Mouse (Mus musculus) lung, embryonic 15.5 days (tissue): ENCODE measurements around the gene Sez6l2. TPM values are rescaled to one million over a fixed set of nuclear protein-coding genes. Genes with fewer than 3 reads are reported as not detected.

Experiments
- ATAC-seq: fragments of 200-750 bp; cut with Nextera tagmentation; 2 replicates; pipeline ENCODE4 v1.8.0; 2017; ENCODE audit warnings: moderate number of reproducible peaks, borderline replicate concordance; ENCODE audit not compliant: low FRiP score, low TSS enrichment; ENCODE audit errors: extremely low read depth
- H3K27ac ChIP-seq: fragments of 300-500 bp; sonication (generic); 2 replicates; pipeline ENCODE4 v1.5.1; 2015; ENCODE audit warnings: moderate library complexity, mild to moderate bottlenecking, inconsistent platforms
- H3K27me3 ChIP-seq: fragments of 300-500 bp; sonication (generic); 2 replicates; pipeline ENCODE4 v1.6.1; 2015; ENCODE audit warnings: inconsistent platforms
- H3K36me3 ChIP-seq: fragments of 300-500 bp; sonication (generic); 2 replicates; pipeline ENCODE4 v1.6.1; 2015; ENCODE audit warnings: inconsistent platforms
- H3K4me1 ChIP-seq: fragments of 300-500 bp; sonication (generic); 2 replicates; pipeline ENCODE4 v1.6.1; 2015; ENCODE audit warnings: inconsistent platforms
- H3K4me2 ChIP-seq: fragments of 300-500 bp; sonication (generic); 2 replicates; pipeline ENCODE4 v1.6.1; 2015; ENCODE audit warnings: inconsistent platforms, mild to moderate bottlenecking, moderate library complexity
- H3K4me3 ChIP-seq: fragments of 300-500 bp; sonication (generic); 2 replicates; pipeline ENCODE4 v1.5.1; 2015; ENCODE audit warnings: mild to moderate bottlenecking, inconsistent platforms
- H3K9ac ChIP-seq: fragments of 300-500 bp; sonication (generic); 2 replicates; pipeline ENCODE4 v1.6.1; 2015; ENCODE audit warnings: inconsistent platforms
- H3K9me3 ChIP-seq: fragments of 300-500 bp; sonication (generic); 2 replicates; pipeline ENCODE4 v1.6.1; 2016; ENCODE audit warnings: inconsistent platforms
- WGBS: fragments of 180-500 bp; shearing (Covaris S2); methylation state at CpG from one replicate; pipeline ENCODE4 v1.1.7; 2015; 5-methylcytosine and 5-hydroxymethylcytosine counted together
- polyA plus RNA-seq: library from polyadenylated mRNA; unstranded; fragments of >200 nt; fragmentation: Nextera tagmentation; extraction: Ambion mirVana; gene quantifications from 2 replicates; pipeline ENCODE4 v1.2.1, GENCODE M21; 2015

Sez6l2 gene
- polyA plus RNA-seq, 1 experiment from 2014 or later: 0.89 TPM

DNA sequence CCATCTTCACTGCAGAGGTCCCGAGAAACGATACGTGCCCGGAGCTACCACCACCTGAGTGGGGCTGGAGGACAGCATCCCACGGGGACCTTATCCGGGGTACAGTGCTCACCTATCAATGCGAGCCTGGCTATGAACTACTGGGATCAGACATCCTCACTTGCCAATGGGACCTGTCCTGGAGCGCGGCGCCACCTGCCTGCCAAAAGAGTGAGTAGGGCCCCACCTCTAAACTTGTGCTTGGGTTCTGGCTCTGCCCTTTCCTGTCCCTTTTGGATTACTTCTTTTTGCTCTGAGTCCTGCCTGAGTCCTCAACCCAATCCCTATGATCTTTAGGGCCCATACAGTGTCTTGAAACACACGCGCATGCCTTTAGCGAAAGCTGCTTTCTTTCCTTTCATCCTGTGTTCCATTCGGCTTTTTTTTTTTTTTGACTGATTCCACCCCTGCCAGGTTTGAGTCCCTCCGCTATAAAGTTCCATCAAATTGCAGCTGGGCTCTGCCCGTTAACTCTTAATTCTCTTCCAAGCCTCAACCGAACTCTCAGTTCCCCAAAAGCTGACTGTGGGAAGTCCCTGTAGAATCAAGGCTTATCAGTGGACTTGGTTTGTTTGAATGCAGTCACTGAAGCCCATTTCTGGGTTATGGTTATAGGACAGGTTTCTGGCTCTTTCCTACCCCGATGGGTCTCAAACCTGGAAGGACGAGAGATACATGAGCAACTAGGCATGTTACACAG lies 13.4 kb downstream of the Sez6l2 start:
- Histone ChIP-seq H3K4me3 (no peak overlapping the region), H3K36me3 (no peaks in the 10 kb centered on the region), H3K27ac (no peak overlapping the region), H3K4me2 (no peak overlapping the region), H3K9ac (no peak overlapping the region), H3K9me3 (no peaks in the 10 kb centered on the region), H3K4me1 (peaks cover 9% of the 10 kb centered on the region; the same call in 1 of the 2 replicates), H3K27me3 (peaks cover 30% of the 10 kb centered on the region)
- 29% methylated on average over 19 of the region's 19 CpGs for WGBS
- ATAC-seq: no peak

DNA sequence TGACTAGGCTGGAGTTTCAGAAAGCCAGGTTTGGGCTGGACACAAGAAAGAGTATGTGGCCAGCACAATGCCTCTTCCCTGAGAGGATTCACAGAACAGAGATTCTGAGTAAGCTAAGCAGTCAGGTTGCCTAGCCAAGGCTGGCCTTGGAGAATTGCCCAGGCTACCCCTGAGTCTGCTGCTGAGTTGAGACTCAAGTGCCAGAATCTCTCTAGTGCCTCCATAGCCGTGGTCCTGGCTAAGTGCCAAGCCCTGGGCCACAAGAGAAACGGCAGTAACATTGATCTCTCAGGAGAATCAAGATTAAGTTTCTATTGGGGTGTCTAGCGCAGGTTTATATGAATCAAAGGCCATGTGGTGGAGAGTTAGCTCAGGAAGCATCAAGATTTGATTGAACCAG lies 15.2 kb downstream of the Sez6l2 start:
- Histone ChIP-seq H3K4me2 (no peak overlapping the region), H3K36me3 (no peaks in the 10 kb centered on the region), H3K4me1 (no peaks in the 10 kb centered on the region), H3K4me3 (no peak overlapping the region), H3K9me3 (no peaks in the 10 kb centered on the region), H3K9ac (no peak overlapping the region), H3K27ac (no peak overlapping the region), H3K27me3 (peaks cover 30% of the 10 kb centered on the region)
- ATAC-seq: no peak
- WGBS: 34% methylated on average over 3 of the region's 3 CpGs

DNA sequence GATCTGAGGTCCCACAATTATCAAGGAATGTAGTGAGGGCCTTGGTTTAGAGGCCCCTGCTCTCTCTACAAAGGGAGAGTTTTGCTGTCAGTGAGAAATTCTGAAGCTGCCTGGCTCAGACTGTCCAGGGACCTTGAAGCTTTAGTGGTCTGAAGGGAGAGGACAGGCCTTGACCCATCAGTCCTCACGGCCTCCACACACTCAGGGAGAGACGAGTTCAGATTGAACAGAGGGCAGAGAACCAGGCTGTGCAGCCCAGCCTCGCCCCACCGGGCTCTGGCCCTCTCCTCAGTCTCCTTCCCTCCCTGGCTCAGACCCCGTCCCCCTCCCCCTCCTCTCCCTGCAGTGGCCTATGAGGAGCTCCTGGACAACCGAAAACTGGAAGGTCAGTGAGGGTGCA lies 17.0 kb downstream of the Sez6l2 start:
- 65% methylated on average over 6 of the region's 6 CpGs for WGBS

DNA sequence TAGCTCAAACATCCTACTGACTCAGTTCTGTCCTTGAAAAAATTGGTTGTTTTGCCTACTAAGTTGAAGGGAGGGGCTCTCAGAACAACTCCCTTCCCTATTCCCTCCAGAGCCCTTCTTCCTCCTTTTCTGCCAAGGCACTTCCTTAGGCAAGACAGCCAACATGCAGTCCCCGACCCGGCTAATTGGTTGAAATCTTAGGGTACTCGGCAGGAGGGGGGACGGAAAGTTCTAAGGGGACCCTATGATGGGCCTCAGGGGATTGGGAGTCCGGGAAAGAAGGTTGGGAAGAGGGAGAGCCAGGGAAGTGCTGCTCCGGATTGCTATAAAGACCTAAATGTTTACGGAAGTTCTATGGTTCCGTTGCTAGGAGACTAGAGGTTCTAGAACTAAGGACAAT lies 25.1 kb downstream of the Sez6l2 start:
- WGBS: 11% methylated on average over 8 of the region's 8 CpGs
- H3K9ac ChIP-seq: peak overlapping the region; percentile 99; the same call in 1 of the 2 replicates
- H3K27me3 ChIP-seq: no peaks in the 10 kb centered on the region
- H3K27ac ChIP-seq: peak overlapping the region; percentile 27; the same call in 1 of the 2 replicates
- H3K4me2 ChIP-seq: peak overlapping the region; percentile 71
- no peak for ATAC-seq
- H3K36me3 ChIP-seq: peaks cover 24% of the 10 kb centered on the region; the same call in 1 of the 2 replicates
- H3K4me1 ChIP-seq: peaks cover 17% of the 10 kb centered on the region
- H3K4me3 ChIP-seq: peak overlapping the region; percentile 91
- no peaks in the 10 kb centered on the region for H3K9me3 ChIP-seq

More for the DNA sequence above, 17.0 kb downstream of the Sez6l2 start:
- Histone ChIP-seq H3K9ac (no peak overlapping the region), H3K4me1 (no peaks in the 10 kb centered on the region), H3K4me2 (no peak overlapping the region), H3K27ac (no peak overlapping the region), H3K36me3 (no peaks in the 10 kb centered on the region), H3K9me3 (no peaks in the 10 kb centered on the region), H3K4me3 (no peak overlapping the region), H3K27me3 (peaks cover 21% of the 10 kb centered on the region)
- ATAC-seq: no peak

DNA sequence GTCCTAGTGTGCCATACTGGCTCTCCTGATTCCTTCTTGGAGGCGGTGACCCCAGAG lies 25.4 kb downstream of the Sez6l2 start, which contains the start of gene Cdipt:
Gene Cdipt, plus strand, starts transcription at position 22 of the 57 bp plus-strand sequence.
- Histone ChIP-seq H3K4me3 (peak within 1 kb of the TSS; percentile 91), H3K9ac (peak within 1 kb of the TSS; percentile 99), H3K27ac (peak within 1 kb of the TSS; percentile 95), H3K4me1 (peaks cover 17% of the 10 kb centered on the region), H3K4me2 (peak within 1 kb of the TSS; percentile 71), H3K27me3 (no peaks in the 10 kb centered on the region), H3K9me3 (no peaks in the 10 kb centered on the region), H3K36me3 (peaks cover 26% of the 10 kb centered on the region; the same call in 1 of the 2 replicates)
- WGBS: 0% methylated on average over 1 of the region's 1 CpGs
- ATAC-seq: no peak

DNA sequence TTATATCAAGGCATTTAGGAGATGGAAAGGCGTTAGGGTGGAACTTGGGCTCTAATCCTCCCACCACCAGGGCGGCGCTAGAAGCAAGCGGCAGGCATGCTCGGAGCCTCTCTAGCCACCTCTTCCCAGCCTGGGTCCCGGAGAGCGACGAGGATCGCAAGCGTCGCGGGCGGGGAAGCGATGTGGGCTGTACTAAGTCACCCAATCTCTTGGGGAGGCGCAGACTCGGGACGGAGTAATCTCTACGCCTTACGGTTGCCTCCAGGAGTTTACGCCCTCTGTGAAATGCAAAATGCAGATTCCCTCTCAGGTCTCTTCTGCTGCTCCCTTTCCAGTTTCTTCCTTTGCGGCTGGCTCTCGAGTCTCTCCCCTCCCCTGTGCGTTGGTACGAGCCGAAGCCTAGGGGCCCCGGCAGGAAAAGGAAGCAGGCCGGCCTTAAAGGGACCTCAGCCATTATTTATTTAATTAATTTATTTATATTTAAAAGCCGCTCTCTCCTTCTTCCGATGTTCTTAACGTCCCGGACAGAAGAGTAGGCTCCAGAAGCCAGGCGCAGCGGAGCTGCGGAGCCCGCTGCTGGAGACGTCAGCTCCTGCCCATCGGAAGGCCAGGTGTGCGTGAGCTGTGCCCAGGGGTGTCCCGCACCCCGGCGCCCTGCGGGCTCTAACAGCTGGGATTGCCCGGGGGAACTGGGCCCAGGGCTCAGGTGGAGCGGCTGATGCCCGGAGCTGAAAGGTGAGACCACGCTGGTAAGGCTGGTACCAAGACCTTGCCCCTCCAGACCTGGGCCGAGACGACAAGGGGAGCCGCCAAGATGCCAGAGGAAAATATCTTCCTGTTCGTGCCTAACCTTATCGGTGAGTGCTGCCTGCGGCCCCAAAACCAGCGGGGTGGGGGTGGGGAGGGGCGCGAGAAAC lies 25.8 kb downstream of the Sez6l2 start, which contains the start of gene Cdiptos:
Gene Cdiptos, minus strand, starts transcription at position 149 of the 917 bp plus-strand sequence.
- under 1% methylated on average over 52 of the region's 55 CpGs for WGBS
- Histone ChIP-seq H3K4me1 (peaks cover 17% of the 10 kb centered on the region), H3K36me3 (peaks cover 26% of the 10 kb centered on the region; the same call in 1 of the 2 replicates), H3K4me3 (peak within 1 kb of the TSS; percentile 91), H3K9ac (peak within 1 kb of the TSS; percentile 99), H3K4me2 (peak within 1 kb of the TSS; percentile 71), H3K9me3 (no peaks in the 10 kb centered on the region), H3K27ac (peak within 1 kb of the TSS; percentile 95), H3K27me3 (no peaks in the 10 kb centered on the region)
- peak; percentile 96 for ATAC-seq

DNA sequence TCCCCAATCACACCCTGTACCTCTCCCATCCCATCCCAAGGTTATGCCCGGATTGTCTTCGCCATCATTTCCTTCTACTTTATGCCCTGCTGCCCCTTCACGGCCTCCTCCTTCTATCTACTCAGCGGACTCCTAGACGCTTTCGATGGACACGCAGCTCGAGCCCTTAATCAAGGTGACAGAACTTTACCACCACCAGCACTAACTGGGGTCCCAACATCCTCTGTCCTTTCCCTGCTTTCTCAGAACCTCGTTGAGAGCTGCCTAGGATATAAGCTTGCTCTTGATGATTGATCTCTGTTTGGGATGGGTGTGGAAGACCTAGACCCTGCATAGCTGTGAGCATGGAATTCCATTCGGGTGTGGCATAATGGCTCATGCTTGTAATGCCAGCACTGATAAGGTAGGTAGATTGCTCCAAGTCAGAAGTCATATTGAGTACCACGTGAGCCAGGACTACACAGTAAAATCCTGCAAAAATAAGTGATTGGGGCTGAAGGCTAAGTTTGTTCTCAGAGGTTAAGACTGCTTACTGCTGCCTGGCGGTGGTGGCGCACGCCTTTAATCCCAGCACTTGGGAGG lies 26.6 kb downstream of the Sez6l2 start:
- peak overlapping the region; percentile 99 for H3K9ac ChIP-seq
- H3K4me3 ChIP-seq: peak overlapping the region; percentile 91
- H3K36me3 ChIP-seq: peaks cover 26% of the 10 kb centered on the region; the same call in 1 of the 2 replicates
- H3K27me3 ChIP-seq: no peaks in the 10 kb centered on the region
- peak overlapping the region; percentile 71 for H3K4me2 ChIP-seq
- ATAC-seq: no peak
- no peaks in the 10 kb centered on the region for H3K9me3 ChIP-seq
- peaks cover 17% of the 10 kb centered on the region for H3K4me1 ChIP-seq
- peak overlapping the region; percentile 95 for H3K27ac ChIP-seq
- 23% methylated on average over 14 of the region's 14 CpGs for WGBS

DNA sequence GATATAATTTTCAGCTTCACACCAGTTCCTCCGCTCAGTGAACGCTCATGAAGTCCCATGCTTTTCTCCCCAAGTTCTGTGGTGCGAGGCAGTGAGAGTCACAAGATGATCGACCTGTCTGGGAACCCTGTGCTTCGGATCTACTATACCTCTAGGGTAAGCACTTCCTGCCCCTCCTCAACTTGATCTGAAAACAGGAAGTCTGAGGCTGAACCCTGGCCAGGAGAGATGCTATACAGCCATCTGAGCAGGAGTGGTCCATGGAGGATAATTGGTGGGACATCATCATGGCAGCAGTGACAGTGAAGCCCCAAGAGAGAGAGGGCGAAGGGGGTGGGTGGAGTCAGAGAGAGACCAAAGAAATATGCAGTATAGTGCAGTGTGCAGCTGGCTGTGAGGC lies 28.5 kb downstream of the Sez6l2 start:
- 84% methylated on average over 6 of the region's 6 CpGs for WGBS
- Histone ChIP-seq H3K9me3 (no peaks in the 10 kb centered on the region), H3K36me3 (peaks cover 26% of the 10 kb centered on the region; the same call in 1 of the 2 replicates), H3K4me2 (no peak overlapping the region), H3K27ac (no peak overlapping the region), H3K4me1 (peaks cover 17% of the 10 kb centered on the region), H3K4me3 (no peak overlapping the region), H3K9ac (no peak overlapping the region), H3K27me3 (no peaks in the 10 kb centered on the region)
- no peak for ATAC-seq

DNA sequence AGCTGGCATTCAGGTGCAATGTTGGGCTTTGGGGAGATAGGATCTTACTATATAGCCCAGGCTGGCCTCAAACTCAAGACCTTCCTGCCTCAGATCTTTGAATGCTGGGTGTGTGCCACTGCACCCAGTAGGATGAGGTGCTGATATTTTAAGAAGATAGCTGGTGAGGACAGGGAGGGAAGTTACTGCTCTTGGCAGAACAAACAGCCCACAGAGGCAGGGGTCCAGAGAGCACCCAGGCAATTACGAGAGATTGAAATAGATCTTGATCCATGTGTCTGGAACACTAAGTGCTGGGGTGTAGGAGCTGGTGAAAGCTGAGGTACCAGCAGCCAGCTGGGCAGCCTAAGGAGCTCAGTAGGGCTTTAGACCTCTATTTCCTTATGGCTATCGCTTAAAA lies 31.2 kb downstream of the Sez6l2 start:
- no peak for ATAC-seq
- H3K9ac ChIP-seq: no peak overlapping the region
- no peak overlapping the region for H3K4me3 ChIP-seq
- H3K27me3 ChIP-seq: no peaks in the 10 kb centered on the region
- H3K36me3 ChIP-seq: peaks cover 26% of the 10 kb centered on the region; the same call in 1 of the 2 replicates
- H3K4me2 ChIP-seq: no peak overlapping the region
- peaks cover 10% of the 10 kb centered on the region for H3K4me1 ChIP-seq
- no peak overlapping the region for H3K27ac ChIP-seq
- 79% methylated on average over 2 of the region's 2 CpGs for WGBS
- H3K9me3 ChIP-seq: no peaks in the 10 kb centered on the region

DNA sequence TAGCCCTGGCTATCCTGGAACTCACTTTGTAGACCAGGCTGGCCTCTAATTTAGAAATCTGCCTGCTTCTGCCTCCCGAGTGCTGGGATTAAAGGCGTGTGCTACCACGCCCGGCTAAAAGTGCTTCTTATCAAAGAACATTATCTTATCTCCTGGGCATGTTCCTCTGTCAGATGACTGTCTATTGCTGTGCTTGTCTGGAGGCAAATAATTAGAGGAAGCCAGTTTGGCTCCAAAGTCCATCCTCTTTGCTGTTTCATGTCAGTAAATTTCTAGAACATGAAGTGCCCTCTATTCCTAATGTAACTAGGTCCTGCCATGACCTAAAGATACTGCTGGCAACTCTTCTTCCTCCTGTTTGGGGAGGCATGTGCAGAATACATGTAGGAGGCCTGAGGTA lies 31.7 kb downstream of the Sez6l2 start:
- WGBS: 81% methylated on average over 4 of the region's 4 CpGs
- H3K9me3 ChIP-seq: no peaks in the 10 kb centered on the region
- no peaks in the 10 kb centered on the region for H3K27me3 ChIP-seq
- no peak overlapping the region for H3K9ac ChIP-seq
- H3K36me3 ChIP-seq: peaks cover 26% of the 10 kb centered on the region; the same call in 1 of the 2 replicates
- no peak overlapping the region for H3K4me3 ChIP-seq
- no peak overlapping the region for H3K27ac ChIP-seq
- no peak for ATAC-seq
- no peak overlapping the region for H3K4me2 ChIP-seq
- peaks cover 7% of the 10 kb centered on the region for H3K4me1 ChIP-seq

DNA sequence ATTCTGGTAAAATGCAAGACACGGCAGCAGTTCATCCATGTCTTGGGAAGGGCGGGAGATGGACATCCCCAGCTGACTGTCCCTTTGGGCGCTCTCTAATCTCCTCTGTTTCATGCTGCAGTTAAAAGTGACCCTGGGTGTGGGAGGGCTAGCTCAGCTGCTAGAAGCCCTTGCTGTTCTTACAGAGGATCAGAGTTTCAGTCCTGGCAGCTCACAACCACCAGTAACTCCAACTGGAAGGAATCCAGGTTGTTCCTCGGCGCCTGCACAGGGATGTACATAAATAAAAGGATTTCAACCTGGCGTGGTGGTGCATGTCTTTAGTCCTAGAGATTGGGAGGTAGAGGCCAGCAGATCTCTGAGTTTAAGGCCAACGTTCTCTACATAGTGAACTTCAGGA lies 32.8 kb downstream of the Sez6l2 start:
- Histone ChIP-seq H3K27ac (no peak overlapping the region), H3K36me3 (peaks cover 26% of the 10 kb centered on the region; the same call in 1 of the 2 replicates), H3K9me3 (no peaks in the 10 kb centered on the region), H3K9ac (no peak overlapping the region), H3K4me2 (no peak overlapping the region), H3K4me1 (no peaks in the 10 kb centered on the region), H3K27me3 (no peaks in the 10 kb centered on the region), H3K4me3 (no peak overlapping the region)
- no peak for ATAC-seq
- WGBS: 69% methylated on average over 7 of the region's 7 CpGs
